Mouse (Mus musculus) liver, adult 2 months (tissue): ENCODE measurements around the gene Erg.

Experiments used
- CTCF ChIP-seq: fragments of 200-500 bp; IDR thresholded peaks from 2 replicates; pipeline ENCODE4 v1.5.1; 2011; ENCODE audit warnings: low read depth, low read length, control low read depth
- POLR2A ChIP-seq: fragments of 200-500 bp; IDR thresholded peaks from 2 replicates; pipeline ENCODE4 v1.6.1; 2011; ENCODE audit warnings: low read length, control low read depth; ENCODE audit not compliant: insufficient read depth; ENCODE audit errors: extremely low read depth

- no peak for TF ChIP-seq CTCF
- no peak for TF ChIP-seq POLR2A
Measured at GRCm38 (mm10) chr16:95543471-95543870, 42.9 kb downstream of the Erg start.
